Mouse (Mus musculus): ENCODE data around the gene Smim1. TPM values are rescaled to one million over a fixed set of nuclear protein-coding genes. Genes with fewer than 3 reads are reported as not detected.

Gene Smim1
- polyA plus RNA-seq, 1 experiment from 2014 or later: 19.3 TPM

- H3K36me3 ChIP-seq (replicated peaks): peaks cover 36% of the 10 kb centered on the region
- WGBS: 2% methylated on average over 68 of the region's 68 CpGs
- no peaks in the 10 kb centered on the region for H3K9me3 ChIP-seq
- H3K27me3 ChIP-seq (replicated peaks; ENCODE audit: low read depth, poor library complexity, severe bottlenecking): no peaks in the 10 kb centered on the region
- DNase-seq (ENCODE audit: low spot score): peak; percentile 96
- peak within 1 kb of the TSS; percentile 91 for H3K27ac ChIP-seq (replicated peaks)
- H3K4me3 ChIP-seq: peak within 1 kb of the TSS; percentile 97
- peaks cover 25% of the 10 kb centered on the region for H3K4me1 ChIP-seq
Observed at GRCm38 (mm10) chr4:153974431-153975291, 51.4 kb downstream of the Smim1 start, which contains the start of the genes Dffb and Cep104. Gene Dffb (minus strand): TSS chr4:153975126. Gene Cep104 (plus strand): TSS chr4:153975194.

Other genes with a start within 250 kb of the Smim1 start
- 114 and 118 TPM in 2 replicates for gene A430005L14Rik, start 69.0 kb downstream of the Smim1 start, polyA plus RNA-seq (2016; fragmentation: Nextera tagmentation; extraction: Ambion mirVana)
- gene Dffb, start 51.1 kb downstream of the Smim1 start, polyA plus RNA-seq (2016; fragmentation: Nextera tagmentation; extraction: Ambion mirVana): 12.1 and 13.8 TPM in 2 replicates
- 20.5 and 23.5 TPM in 2 replicates for gene Cep104, start 51.0 kb downstream of the Smim1 start, polyA plus RNA-seq (2016; fragmentation: Nextera tagmentation; extraction: Ambion mirVana)
- 24.9 and 27.3 TPM in 2 replicates for gene Lrrc47, start 14.5 kb downstream of the Smim1 start, polyA plus RNA-seq (2016; fragmentation: Nextera tagmentation; extraction: Ambion mirVana)
- gene Ccdc27, start 16.4 kb upstream of the Smim1 start, polyA plus RNA-seq (2016; fragmentation: Nextera tagmentation; extraction: Ambion mirVana): not detected in 2 replicates
- gene Trp73, start 114.0 kb upstream of the Smim1 start, polyA plus RNA-seq (2016; fragmentation: Nextera tagmentation; extraction: Ambion mirVana): 0.59 and 0.97 TPM in 2 replicates
- gene Wrap73, start 116.1 kb upstream of the Smim1 start, polyA plus RNA-seq (2016; fragmentation: Nextera tagmentation; extraction: Ambion mirVana): 45.5 and 50.1 TPM in 2 replicates
- 108 and 115 TPM in 2 replicates for gene Tprgl, start 134.4 kb upstream of the Smim1 start, polyA plus RNA-seq (2016; fragmentation: Nextera tagmentation; extraction: Ambion mirVana)
- gene Megf6, start 144.5 kb upstream of the Smim1 start, polyA plus RNA-seq (2016; fragmentation: Nextera tagmentation; extraction: Ambion mirVana): 37.9 and 38.7 TPM in 2 replicates

All from embryonic facial prominence, embryonic 10.5 days (tissue).